Mouse (Mus musculus) forebrain, embryonic 14.5 days (tissue): Measurements from ENCODE around the gene Dbh. TPM values are rescaled to one million over a fixed set of nuclear protein-coding genes. Genes with fewer than 3 reads are reported as not detected.

Experiments
- ATAC-seq: fragments of 200-750 bp; cut with Nextera tagmentation; 2 replicates; pipeline ENCODE4 v1.8.0; 2017; ENCODE audit warnings: mild to moderate bottlenecking, moderate library complexity
- DNase-seq: peaks from one replicate; pipeline ENCODE4 v3.0.0-alpha.2; 2015; ENCODE audit warnings: low spot score
- H3K27ac ChIP-seq: fragments of 300-500 bp; sonication (generic); 2 replicates; pipeline ENCODE4 v1.5.1; 2014; ENCODE audit warnings: low read depth, mild to moderate bottlenecking, control low read depth, low read length, moderate library complexity
- H3K27me3 ChIP-seq: fragments of 300-500 bp; sonication (generic); replicated peaks from 2 replicates; pipeline ENCODE4 v1.6.1; 2014; ENCODE audit warnings: low read length, control low read depth, mixed read lengths; ENCODE audit not compliant: control insufficient read depth, insufficient read depth
- H3K36me3 ChIP-seq: fragments of 300-500 bp; sonication (generic); 2 replicates; pipeline ENCODE4 v1.6.1; 2014; ENCODE audit warnings: low read length, control low read depth; ENCODE audit not compliant: control insufficient read depth, insufficient read depth
- H3K4me1 ChIP-seq: fragments of 300-500 bp; sonication (generic); 2 replicates; pipeline ENCODE4 v1.6.1; 2014; ENCODE audit warnings: antibody characterized with exemption, low read length, control low read depth; ENCODE audit not compliant: control insufficient read depth, insufficient read depth
- H3K4me2 ChIP-seq: fragments of 300-500 bp; sonication (generic); 2 replicates; pipeline ENCODE4 v1.6.1; 2014; ENCODE audit warnings: mild to moderate bottlenecking, control low read depth, low read length
- H3K4me3 ChIP-seq: fragments of 300-500 bp; sonication (generic); 2 replicates; pipeline ENCODE4 v1.5.1; 2014; ENCODE audit warnings: low read depth, low read length, control low read depth
- H3K9ac ChIP-seq: fragments of 300-500 bp; sonication (generic); 2 replicates; pipeline ENCODE4 v1.6.1; 2014; ENCODE audit warnings: mild to moderate bottlenecking, low read length, control low read depth, moderate library complexity
- H3K9me3 ChIP-seq: fragments of 300-500 bp; sonication (generic); replicated peaks from 2 replicates; pipeline ENCODE4 v1.6.1; 2016; ENCODE audit warnings: low read length, control low read depth, mixed read lengths; ENCODE audit not compliant: control insufficient read depth
- WGBS: fragments of 180-500 bp; shearing (Covaris S2); extraction: QIAGEN DNeasy Blood & Tissue Kit; methylation state at CpG from one replicate; pipeline ENCODE4 v1.1.7; 2014; 5-methylcytosine and 5-hydroxymethylcytosine counted together
- polyA plus RNA-seq: library from polyadenylated mRNA; unstranded; fragments of >200 nt; fragmentation: Nextera tagmentation; extraction: Ambion mirVana; gene quantifications from 2 replicates; pipeline ENCODE4 v1.2.1, GENCODE M21; 2014

Gene Dbh
- polyA plus RNA-seq, 1 experiment from 2014 or later = not detected

DNA sequence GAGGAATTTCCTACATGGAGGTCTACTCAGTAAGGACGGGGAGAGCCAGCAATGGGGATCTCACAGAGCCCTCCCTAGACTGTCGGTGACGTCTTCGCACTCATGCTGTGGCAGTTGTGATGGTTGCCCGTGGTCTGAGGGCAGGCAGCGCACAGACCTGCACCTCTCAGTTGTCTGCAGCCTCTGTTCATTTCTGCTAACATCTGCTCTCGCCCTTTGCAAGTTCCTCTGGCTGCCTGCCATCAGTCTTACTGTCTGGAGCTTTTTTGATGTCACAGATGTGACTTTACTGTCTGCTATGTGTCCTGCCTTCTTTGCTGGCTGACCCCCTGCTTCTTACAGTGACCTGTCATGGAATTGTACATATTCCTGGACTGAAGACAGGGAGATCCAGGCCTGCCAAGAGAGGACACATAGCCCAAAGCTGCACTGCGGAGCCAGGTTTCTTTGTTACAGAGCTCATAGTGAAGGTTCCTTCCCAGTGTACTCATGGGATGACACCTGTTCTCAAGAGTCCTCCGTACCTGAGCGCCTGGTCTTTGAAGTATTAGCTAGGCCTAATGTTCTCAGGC, 10.7 kb downstream of the Dbh start:
- H3K36me3 ChIP-seq = no peaks in the 10 kb centered on the region
- ATAC-seq (no peak), DNase-seq (peak; percentile 27)
- no peak overlapping the region for H3K9ac ChIP-seq
- H3K9me3 ChIP-seq = no peaks in the 10 kb centered on the region
- no peak overlapping the region for H3K4me2 ChIP-seq
- H3K4me3 ChIP-seq = no peak overlapping the region
- no peak overlapping the region for H3K27ac ChIP-seq
- H3K27me3 ChIP-seq = no peaks in the 10 kb centered on the region
- 83% methylated on average over 10 of the region's 10 CpGs for WGBS
- H3K4me1 ChIP-seq = no peaks in the 10 kb centered on the region

DNA sequence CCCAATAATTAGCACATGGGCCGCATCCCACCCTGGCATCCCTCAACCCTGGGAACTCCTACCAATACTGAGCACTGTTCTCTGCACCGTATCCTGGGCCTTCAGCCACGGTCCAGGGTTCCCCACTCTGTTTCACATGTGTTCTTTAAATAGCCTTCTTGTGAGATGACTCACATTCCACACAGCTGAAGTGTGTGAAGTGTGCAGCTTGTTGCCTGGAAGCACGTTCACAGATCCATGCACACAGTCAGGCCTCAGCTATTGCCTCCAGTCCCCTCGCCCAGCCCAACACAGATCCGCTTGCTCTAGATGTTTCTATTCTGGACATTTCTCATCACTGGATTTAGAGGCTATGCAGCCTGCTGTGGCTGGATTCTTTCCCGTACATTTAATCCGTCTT, 14.1 kb downstream of the Dbh start:
- Histone ChIP-seq H3K9ac (no peak overlapping the region), H3K4me2 (no peak overlapping the region), H3K36me3 (no peaks in the 10 kb centered on the region), H3K4me1 (no peaks in the 10 kb centered on the region), H3K9me3 (no peaks in the 10 kb centered on the region), H3K4me3 (no peak overlapping the region), H3K27ac (no peak overlapping the region), H3K27me3 (no peaks in the 10 kb centered on the region)
- no peak for DNase-seq
- WGBS = 72% methylated on average over 8 of the region's 8 CpGs
- no peak for ATAC-seq

DNA sequence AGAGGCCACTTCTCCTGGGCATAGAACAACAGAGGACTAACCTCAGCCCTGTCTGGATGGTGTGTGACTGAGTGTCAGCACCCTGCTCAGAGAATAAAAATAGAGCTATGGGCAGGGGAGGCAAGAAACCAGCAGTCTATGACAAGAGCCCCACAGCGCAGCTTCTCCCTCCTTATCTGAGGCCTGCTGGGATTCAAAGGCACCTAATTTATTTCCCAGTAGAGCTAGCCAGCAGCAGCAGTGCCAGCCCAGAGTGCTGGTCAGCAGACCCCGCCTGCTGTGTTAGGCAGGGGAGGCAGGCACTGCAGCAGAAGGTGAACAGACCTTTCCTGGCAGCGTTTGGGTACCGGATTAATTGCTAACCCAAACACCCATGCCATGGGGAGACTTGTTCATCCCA, 16.9 kb downstream of the Dbh start:
- no peaks in the 10 kb centered on the region for H3K36me3 ChIP-seq
- H3K9ac ChIP-seq = no peak overlapping the region
- H3K4me1 ChIP-seq = no peaks in the 10 kb centered on the region
- H3K27ac ChIP-seq = no peak overlapping the region
- ATAC-seq (no peak), DNase-seq (no peak)
- H3K4me2 ChIP-seq = no peak overlapping the region
- no peak overlapping the region for H3K4me3 ChIP-seq
- 72% methylated on average over 4 of the region's 4 CpGs for WGBS
- H3K27me3 ChIP-seq = no peaks in the 10 kb centered on the region
- H3K9me3 ChIP-seq = no peaks in the 10 kb centered on the region

DNA sequence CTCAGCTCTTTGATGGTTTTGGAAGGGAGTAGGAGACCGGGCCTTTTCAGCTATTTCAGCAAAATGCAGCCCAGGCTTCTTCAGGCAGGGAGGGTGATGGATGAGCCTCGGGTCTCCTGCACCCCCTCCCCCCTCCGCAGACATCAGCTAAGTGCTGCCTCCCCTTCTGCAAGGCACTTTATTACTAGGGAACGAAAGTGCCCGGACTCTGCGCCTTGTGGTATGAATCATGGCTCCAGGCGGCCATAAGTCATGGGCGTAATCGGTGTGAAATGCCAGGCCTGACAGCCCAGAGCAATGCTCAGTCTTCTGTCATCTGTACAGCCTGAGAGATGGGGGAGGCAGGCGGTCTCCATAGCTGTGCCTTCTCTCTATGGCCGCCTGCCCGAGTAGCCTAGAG, 18.7 kb downstream of the Dbh start:
- H3K4me2 ChIP-seq = no peak overlapping the region
- WGBS = 86% methylated on average over 12 of the region's 12 CpGs
- no peak overlapping the region for H3K4me3 ChIP-seq
- no peaks in the 10 kb centered on the region for H3K27me3 ChIP-seq
- DNase-seq (no peak), ATAC-seq (no peak)
- no peaks in the 10 kb centered on the region for H3K4me1 ChIP-seq
- H3K27ac ChIP-seq = no peak overlapping the region
- H3K9ac ChIP-seq = no peak overlapping the region
- no peaks in the 10 kb centered on the region for H3K9me3 ChIP-seq
- H3K36me3 ChIP-seq = no peaks in the 10 kb centered on the region

DNA sequence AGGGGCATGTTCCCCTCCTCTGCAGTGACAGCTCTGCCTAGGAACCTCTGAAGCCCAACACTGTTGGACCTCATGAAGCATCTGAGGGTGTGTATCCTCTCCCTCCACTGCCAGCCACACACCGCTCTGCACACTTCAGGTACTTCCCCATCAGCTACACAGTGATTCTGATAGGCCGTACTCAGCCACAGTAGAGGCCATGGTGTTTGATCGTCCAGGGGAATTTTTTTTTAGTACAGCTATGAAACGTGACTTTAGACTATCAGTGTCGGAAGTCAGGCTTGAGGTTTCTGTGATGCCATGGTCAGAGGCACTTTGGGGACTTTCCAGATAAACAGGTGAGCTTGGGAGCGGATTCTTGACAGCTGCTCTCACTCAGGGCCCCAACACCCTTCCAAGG, 22.5 kb downstream of the Dbh start:
- DNase-seq = no peak
- ATAC-seq = no peak
- no peaks in the 10 kb centered on the region for H3K9me3 ChIP-seq
- H3K27ac ChIP-seq = no peak overlapping the region
- no peak overlapping the region for H3K4me2 ChIP-seq
- no peaks in the 10 kb centered on the region for H3K4me1 ChIP-seq
- WGBS = 85% methylated on average over 6 of the region's 6 CpGs
- H3K27me3 ChIP-seq = no peaks in the 10 kb centered on the region
- H3K36me3 ChIP-seq = no peaks in the 10 kb centered on the region
- no peak overlapping the region for H3K9ac ChIP-seq
- H3K4me3 ChIP-seq = no peak overlapping the region

DNA sequence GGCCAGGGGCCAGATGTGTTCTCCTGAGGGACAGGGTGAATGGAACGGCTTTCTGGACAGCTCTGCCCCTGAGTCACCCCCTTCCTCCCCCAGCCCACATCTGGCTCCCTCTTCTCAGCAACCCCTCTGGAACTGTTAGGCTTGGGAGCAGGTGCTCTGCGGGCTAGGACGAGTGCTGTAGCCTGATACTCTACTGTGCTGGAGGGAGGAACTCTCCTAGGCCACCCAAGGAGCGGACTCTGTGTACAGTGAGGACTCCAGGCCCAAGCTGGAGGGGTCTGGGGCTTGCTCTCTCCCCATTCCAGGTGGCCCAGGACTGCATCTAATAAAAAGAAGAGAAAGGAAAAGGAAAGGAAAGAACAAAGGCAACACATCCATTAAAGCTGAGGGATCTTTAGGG, 25.0 kb downstream of the Dbh start:
- ATAC-seq (no peak), DNase-seq (no peak)
- WGBS = 67% methylated on average over 4 of the region's 4 CpGs
- no peaks in the 10 kb centered on the region for H3K36me3 ChIP-seq
- no peak overlapping the region for H3K4me3 ChIP-seq
- H3K27me3 ChIP-seq = no peaks in the 10 kb centered on the region
- no peaks in the 10 kb centered on the region for H3K4me1 ChIP-seq
- H3K4me2 ChIP-seq = no peak overlapping the region
- no peak overlapping the region for H3K27ac ChIP-seq
- H3K9me3 ChIP-seq = no peaks in the 10 kb centered on the region
- no peak overlapping the region for H3K9ac ChIP-seq

DNA sequence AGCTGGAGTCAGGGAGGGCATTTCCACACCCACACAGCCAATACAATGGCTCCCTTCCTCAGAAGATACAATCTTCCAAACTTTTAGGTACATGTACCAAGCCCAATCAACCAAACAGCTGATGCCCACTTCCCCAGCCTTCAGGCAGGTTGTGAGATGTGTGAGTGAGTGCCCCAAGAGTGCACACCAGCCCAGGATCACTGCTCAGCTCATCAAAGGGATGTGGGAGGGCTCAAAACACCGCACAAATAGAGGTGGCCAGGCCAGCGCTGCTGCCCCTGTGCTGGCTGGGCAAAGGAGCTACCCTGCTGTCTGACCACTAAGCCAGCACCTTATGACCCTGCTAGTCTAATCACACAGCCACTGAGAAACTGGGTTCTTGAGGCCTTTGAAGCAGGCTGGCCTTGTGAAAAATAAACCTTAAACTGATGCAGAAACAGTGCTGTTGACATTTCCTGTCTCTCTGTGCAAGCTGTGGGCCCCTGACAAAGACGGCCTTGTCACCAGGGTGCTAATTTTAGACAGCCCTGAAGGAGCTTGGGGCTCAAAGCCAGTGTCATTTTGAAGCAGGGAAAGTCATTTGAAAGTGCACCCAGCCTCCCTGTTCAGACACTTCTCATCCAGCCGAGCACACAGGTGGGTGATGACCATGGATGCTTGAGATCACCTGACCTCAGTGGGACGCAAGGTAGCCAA, 33.7 kb downstream of the Dbh start:
- H3K27ac ChIP-seq = no peak overlapping the region
- no peak overlapping the region for H3K4me3 ChIP-seq
- no peak for ATAC-seq
- H3K36me3 ChIP-seq = no peaks in the 10 kb centered on the region
- 63% methylated on average over 5 of the region's 5 CpGs for WGBS
- no peaks in the 10 kb centered on the region for H3K4me1 ChIP-seq
- no peak overlapping the region for H3K4me2 ChIP-seq
- DNase-seq = no peak
- H3K9me3 ChIP-seq = no peaks in the 10 kb centered on the region
- H3K27me3 ChIP-seq = no peaks in the 10 kb centered on the region
- no peak overlapping the region for H3K9ac ChIP-seq

DNA sequence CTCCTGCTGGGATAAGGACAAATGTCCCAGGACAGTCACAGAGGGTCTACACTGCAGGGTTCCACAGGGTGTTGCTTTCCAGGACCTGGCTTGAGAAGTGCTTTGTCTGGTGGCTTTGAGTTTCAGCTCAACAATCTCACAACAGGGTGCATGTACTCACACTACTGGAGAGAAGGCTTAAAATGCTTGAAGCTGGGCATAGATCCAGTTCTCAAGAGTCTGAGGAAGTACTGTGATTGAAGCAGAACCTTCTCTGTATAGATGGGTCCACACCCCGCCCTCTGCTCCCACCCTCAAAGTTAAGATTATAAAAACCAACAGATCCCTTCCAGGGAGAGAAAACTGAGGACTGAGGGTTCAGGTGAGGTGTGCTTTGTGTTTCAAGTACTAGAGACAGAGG, 35.6 kb downstream of the Dbh start:
- DNase-seq = no peak
- no peak overlapping the region for H3K9ac ChIP-seq
- H3K4me2 ChIP-seq = no peak overlapping the region
- no peak overlapping the region for H3K27ac ChIP-seq
- no peak for ATAC-seq
- no peaks in the 10 kb centered on the region for H3K36me3 ChIP-seq
- no peaks in the 10 kb centered on the region for H3K27me3 ChIP-seq
- 89% methylated on average over 1 of the region's 1 CpGs for WGBS
- H3K4me3 ChIP-seq = no peak overlapping the region
- H3K4me1 ChIP-seq = no peaks in the 10 kb centered on the region
- no peaks in the 10 kb centered on the region for H3K9me3 ChIP-seq

DNA sequence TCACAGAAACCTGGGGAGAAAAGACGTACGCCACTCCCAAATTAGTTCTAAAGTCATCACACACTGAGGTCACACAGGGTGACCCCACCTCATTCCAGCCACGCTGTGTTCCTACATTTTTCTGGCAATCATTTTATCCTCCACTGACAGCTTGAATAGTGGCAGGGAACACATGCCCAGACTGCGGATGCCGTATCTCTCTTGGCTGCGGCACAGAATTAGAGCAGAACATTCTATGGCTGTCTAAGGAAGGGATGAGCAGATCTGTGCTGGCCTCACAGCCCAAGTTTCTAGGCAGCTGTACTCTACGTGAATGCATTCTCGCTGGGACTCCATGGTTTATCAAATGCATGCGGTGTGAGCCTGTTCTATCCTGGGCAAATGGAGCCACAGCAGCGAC, 40.6 kb downstream of the Dbh start:
- WGBS = 78% methylated on average over 10 of the region's 10 CpGs
- Histone ChIP-seq H3K4me3 (no peak overlapping the region), H3K9ac (no peak overlapping the region), H3K36me3 (no peaks in the 10 kb centered on the region), H3K27me3 (no peaks in the 10 kb centered on the region), H3K4me1 (no peaks in the 10 kb centered on the region), H3K4me2 (no peak overlapping the region), H3K9me3 (no peaks in the 10 kb centered on the region), H3K27ac (0 out of 2 replicates have a peak overlapping the region, but pooled peaks have one; percentile 21)
- no peak for ATAC-seq
- peak; percentile 42 for DNase-seq
